Mouse (Mus musculus): ENCODE results near the gene Mical3.
"Not testable (repeated sequence)": the region's sequence is repeated elsewhere in the genome, so short reads cannot be mapped to it uniquely, and the experiment has no call there.

Gene Mical3

DNA sequence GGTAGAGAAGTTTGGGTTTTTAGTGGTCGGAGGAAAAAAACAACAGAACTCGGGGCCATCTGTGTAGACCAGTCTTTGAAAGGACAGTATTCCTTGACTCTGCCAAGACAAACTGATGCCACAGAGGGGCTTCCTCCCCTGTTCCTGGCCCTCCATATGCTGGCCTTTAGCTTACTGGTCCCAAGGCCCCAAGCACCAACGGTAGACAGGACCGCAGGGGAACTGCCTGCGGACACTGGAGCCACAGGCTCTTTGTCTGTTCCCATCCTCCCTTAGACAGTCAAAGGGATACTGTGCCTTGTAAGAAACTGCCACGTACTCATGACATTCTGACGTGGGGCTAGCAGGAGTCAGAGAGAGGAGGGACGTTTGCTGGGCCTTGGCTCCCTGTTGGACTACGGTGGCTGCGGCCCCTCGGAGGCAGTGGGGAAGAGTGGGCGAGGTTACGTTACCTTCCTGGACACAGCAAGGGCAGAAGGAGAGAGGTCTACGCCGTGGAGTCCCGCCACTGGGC, 193.6 kb downstream of the Mical3 start:
- no peaks in the 10 kb centered on the region for H3K27me3 ChIP-seq (ENCODE audit: control insufficient read depth, insufficient read depth, low read length, poor library complexity, severe bottlenecking)
- H3K36me3 ChIP-seq (ENCODE audit: control insufficient read depth, insufficient read depth, low read length, poor library complexity, severe bottlenecking) = no peaks in the 10 kb centered on the region
- no peak for DNase-seq (ENCODE audit: low read depth, low spot score)

DNA sequence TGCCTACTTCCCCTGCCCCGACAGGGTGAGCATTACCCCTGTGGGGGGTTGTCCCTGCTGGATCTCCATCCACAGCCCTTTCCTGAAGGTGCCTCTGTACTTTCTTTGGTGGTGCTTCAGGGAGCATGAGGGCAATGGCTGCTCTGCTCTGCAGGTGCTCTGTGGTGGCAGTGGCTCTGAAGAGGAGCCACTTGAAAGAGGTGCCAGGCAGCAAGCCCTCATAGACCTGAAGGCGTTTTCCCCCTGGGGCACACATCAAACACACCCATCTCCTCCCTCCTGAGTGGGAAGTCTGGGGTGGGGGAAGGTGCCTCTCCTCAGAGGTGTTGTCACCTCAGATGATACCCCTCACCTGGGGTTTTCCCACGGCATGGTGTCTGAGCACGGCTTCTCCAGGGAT, 196.6 kb downstream of the Mical3 start:
- no peak for DNase-seq (ENCODE audit: low read depth, low spot score)
- Histone ChIP-seq H3K27me3 (ENCODE audit: control insufficient read depth, insufficient read depth, low read length, poor library complexity, severe bottlenecking) (no peaks in the 10 kb centered on the region), H3K36me3 (ENCODE audit: control insufficient read depth, insufficient read depth, low read length, poor library complexity, severe bottlenecking) (no peaks in the 10 kb centered on the region)

DNA sequence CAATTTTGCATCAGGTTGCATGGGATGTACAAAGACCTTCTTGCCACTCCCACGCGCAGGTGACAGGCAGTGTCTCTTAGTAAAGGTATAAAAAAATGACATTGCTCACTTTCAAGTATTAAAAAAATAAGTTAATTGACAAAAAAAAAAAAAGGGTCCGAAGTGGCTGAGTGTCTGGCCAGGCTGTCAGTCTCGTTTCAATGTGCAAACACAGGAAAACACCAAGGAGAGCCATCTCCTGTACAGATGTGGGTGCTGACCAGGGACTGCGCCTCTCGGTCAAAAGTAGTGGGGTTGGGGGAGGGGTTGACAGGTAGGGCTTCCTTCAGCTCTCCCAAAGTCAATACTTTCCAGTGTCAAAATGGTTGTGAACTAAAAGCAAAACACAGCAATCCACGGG, 197.1 kb downstream of the Mical3 start:
- H3K27me3 ChIP-seq (ENCODE audit: control insufficient read depth, insufficient read depth, low read length, poor library complexity, severe bottlenecking) = no peaks in the 10 kb centered on the region
- H3K36me3 ChIP-seq (ENCODE audit: control insufficient read depth, insufficient read depth, low read length, poor library complexity, severe bottlenecking) = no peaks in the 10 kb centered on the region
- DNase-seq (ENCODE audit: low read depth, low spot score) = no peak

DNA sequence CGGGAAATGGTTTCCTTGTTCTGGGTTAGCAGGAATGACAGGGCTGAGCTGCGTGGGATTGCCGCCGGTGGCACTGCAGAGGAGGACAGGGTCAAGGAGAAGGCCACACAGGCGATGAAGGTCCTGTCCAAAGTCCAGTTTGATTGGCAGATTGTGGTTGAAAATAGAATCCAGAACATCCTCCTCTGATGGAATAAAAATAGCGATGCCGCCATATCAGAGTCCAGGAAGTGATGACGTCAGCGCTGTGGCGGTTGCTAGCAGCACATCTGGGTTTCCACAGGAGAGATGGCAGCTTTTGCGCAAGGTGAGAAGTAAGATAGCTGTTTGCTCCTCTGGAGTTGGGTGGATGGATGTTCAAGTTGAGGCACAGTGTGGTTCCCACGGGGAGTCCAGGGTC, 198.2 kb downstream of the Mical3 start:
- H3K27me3 ChIP-seq (ENCODE audit: control insufficient read depth, insufficient read depth, low read length, poor library complexity, severe bottlenecking) = no peaks in the 10 kb centered on the region
- H3K36me3 ChIP-seq (ENCODE audit: control insufficient read depth, insufficient read depth, low read length, poor library complexity, severe bottlenecking) = no peaks in the 10 kb centered on the region
- no peak for DNase-seq (ENCODE audit: low read depth, low spot score)

DNA sequence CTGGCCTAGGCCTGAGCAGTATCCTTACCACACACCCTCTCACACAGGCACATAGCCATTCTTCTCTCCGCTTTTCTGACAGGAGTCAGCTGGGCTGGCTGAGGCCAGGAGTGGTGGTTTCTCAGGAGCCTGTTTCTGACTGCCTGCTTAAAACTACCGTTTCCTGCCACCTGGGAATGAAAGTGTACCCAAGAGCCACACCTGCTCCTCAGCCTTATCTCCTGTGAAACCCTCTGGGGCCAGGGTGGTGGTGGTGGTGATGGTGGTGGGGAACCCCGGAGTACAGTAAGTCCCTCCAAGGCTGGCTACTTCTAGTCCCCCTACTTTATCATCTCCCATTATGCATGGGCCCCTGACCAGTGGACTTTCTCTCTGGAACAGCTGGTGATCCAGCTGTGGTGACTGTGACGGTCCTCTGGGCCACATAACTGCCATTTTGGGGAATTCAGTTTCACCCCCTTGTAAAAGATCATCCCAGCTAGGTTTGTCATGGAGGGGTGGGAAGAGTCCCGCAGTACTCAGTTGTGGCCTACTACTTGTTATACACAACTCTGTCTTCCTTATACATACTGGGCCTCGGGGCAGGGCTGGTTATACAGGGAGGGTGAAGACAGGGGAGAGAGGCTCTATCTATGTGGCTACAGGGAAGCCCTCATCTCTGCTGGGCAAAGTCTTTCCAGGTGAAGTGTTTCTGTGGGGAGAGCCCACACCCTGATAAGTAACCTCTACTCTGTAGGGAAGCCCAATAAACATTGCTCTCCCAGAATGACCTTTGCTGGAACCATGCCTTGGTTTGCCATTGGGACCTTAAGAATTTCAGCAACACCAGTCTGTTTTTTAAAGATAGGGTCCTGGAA, 200.1 kb downstream of the Mical3 start:
- peak; percentile 41 for DNase-seq (ENCODE audit: low read depth, low spot score)
- no peaks in the 10 kb centered on the region for H3K27me3 ChIP-seq (ENCODE audit: control insufficient read depth, insufficient read depth, low read length, poor library complexity, severe bottlenecking)
- H3K36me3 ChIP-seq (ENCODE audit: control insufficient read depth, insufficient read depth, low read length, poor library complexity, severe bottlenecking) = no peaks in the 10 kb centered on the region

DNA sequence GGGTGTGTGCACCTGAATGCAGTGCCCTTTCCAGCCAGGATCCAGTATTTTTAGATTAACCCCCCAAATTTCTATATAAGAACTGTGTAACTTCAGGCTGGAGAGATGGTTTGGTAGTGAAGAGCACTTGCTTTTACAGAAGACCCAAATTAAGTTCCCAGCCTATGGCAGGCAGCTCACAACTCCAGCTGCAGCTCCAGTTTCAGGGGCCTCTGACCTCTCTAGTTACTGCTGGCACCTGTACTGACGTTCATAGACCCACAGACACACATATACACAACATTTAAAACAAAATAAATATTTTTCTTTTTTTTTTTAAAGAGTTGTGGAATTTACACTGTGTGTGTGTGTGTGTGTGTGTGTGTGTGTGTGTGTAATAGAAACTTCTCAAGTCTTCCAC, 201.4 kb downstream of the Mical3 start:
- no peaks in the 10 kb centered on the region for H3K36me3 ChIP-seq (ENCODE audit: control insufficient read depth, insufficient read depth, low read length, poor library complexity, severe bottlenecking)
- no peak for DNase-seq (ENCODE audit: low read depth, low spot score)

DNA sequence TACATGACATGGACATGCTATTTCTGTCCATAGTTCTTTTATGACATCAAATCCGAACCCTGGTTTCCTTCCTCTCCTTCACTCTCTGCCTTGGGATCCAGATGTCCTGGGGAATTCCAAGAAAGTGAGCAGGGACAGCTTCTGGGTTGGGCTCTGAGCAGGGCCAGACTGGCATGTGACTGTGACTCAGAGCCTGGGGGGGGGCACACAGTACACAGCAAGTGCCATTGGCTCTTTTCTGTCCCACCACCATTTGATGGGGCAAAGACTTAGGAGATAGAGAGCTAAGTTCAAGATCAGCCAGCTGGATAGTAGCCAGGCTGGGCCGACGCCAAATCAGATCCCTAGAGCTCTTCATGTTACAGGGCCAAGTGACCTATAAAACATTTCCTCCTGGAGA, 203.0 kb downstream of the Mical3 start:
- DNase-seq (ENCODE audit: low read depth, low spot score) = no peak
- H3K36me3 ChIP-seq (ENCODE audit: control insufficient read depth, insufficient read depth, low read length, poor library complexity, severe bottlenecking) = no peaks in the 10 kb centered on the region
- H3K27me3 ChIP-seq (ENCODE audit: control insufficient read depth, insufficient read depth, low read length, poor library complexity, severe bottlenecking) = no peaks in the 10 kb centered on the region

More for the DNA sequence above, 201.4 kb downstream of the Mical3 start:
- no peaks in the 10 kb centered on the region for H3K27me3 ChIP-seq (ENCODE audit: control insufficient read depth, insufficient read depth, low read length, poor library complexity, severe bottlenecking)

DNA sequence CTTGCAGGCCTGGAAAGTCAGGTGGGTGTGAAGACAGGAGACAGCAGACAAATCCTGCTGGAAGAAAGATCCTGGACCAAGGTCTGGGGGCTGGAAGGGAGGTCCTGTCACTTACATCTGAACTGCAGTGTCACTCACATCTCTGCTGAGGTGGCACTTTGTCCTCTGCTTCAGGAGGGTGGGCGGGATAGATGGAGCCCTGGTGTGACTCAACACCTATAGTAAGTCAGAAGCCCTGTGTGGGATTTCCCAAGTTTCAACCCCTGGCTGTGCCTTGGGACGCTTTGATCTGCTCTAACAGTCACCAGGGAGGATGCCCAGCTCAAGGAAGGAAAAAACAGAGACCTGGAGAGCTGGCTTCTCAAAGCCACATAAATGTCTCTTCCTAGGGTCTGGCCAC, 203.9 kb downstream of the Mical3 start:
- Histone ChIP-seq H3K36me3 (ENCODE audit: control insufficient read depth, insufficient read depth, low read length, poor library complexity, severe bottlenecking) (no peaks in the 10 kb centered on the region), H3K27me3 (ENCODE audit: control insufficient read depth, insufficient read depth, low read length, poor library complexity, severe bottlenecking) (no peaks in the 10 kb centered on the region)
- DNase-seq (ENCODE audit: low read depth, low spot score) = no peak

DNA sequence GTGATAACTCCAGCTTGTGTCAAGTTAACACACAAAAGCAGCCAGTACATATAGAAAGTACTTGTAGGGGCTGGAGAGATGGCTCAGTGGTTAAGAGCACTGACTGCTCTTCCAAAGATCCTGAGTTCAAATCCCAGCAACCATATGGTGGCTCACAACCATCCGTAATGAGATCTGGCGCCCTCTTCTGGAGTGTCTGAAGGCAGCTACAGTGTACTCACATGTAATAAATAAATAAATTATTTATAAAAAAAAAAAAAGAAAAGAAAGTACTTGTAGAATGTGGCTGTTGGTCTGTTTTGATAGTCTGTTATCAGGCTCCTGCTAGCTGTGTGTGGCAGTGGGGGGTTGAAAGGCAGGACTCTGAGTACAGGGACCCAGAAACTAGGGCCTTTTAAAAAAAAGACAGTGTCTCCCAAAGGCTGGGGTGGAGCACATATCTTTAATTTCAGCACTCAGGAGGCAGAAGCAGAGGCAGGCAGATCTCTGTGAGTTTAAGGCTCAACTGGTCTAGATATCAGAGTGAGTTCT, 205.9 kb downstream of the Mical3 start:
- not testable (repeated sequence) for DNase-seq (ENCODE audit: low read depth, low spot score); H3K36me3 ChIP-seq (ENCODE audit: control insufficient read depth, insufficient read depth, low read length, poor library complexity, severe bottlenecking)

DNA sequence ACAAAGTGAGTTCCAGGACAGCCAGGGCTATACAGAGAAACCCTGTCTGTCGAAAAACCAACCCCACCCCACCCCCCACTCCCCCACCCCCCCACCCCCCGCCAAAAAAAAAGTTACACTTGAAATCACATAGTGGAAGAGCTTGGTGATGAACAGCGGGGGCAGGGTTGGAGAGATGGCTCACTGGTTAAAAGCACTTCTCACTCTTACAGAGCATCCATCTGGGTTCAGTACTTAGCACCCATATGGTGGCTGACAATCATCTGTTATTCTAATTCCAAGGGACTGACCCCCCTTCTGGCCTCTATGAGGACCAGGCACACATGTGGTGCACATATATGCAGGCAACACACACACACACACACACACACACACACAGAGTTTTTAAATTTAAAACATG, 212.8 kb downstream of the Mical3 start:
- H3K27me3 ChIP-seq (ENCODE audit: control insufficient read depth, insufficient read depth, low read length, poor library complexity, severe bottlenecking) = no peaks in the 10 kb centered on the region
- DNase-seq (ENCODE audit: low read depth, low spot score) = no peak
- no peaks in the 10 kb centered on the region for H3K36me3 ChIP-seq (ENCODE audit: control insufficient read depth, insufficient read depth, low read length, poor library complexity, severe bottlenecking)

More for the DNA sequence above, 205.9 kb downstream of the Mical3 start:
- not testable (repeated sequence) for H3K27me3 ChIP-seq (ENCODE audit: control insufficient read depth, insufficient read depth, low read length, poor library complexity, severe bottlenecking)

DNA sequence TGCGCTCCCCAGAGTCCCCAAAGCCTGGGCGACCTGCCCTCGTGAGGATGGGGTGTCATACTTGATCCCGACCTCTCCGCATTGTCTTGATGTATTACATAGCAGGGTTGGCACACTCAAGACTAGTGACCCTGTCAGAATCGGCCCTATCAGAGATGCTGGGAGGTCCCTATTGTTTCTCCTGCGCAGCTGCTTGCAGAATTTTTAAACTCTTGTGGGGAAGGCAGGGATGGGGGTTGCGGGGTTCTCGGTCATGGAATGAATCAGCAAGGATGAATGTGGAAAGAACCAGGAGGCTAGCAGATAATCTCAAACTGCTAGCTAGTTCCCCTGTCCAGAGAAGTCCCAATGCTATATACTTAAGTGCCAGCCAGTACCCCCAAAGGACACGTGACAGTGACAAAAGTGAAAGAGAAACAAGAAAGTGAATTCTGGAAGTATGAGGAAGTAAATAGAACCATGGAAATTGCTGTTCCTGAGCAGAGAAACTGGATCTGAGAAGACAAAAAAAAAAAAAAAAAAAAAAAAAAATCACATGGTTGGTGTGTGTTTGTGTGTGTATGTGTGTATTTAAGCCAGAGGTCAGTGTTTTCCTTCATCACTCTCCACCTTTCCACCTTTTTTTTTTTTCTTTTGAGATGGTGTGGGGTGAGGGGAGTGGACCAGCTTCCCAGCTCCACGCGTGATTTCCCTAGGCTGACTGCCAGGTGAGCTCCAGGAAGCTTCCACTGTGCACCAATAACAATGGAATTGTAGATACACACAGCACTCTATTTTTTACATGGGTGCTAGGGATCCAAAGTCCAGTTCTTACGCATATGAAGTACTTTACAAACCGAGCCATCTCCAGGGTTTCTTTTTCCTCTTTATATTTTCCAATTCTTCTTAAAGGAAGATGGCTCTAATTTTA, 213.6 kb downstream of the Mical3 start:
- peak; percentile 53 for DNase-seq (ENCODE audit: low read depth, low spot score)
- H3K27me3 ChIP-seq (ENCODE audit: control insufficient read depth, insufficient read depth, low read length, poor library complexity, severe bottlenecking); H3K36me3 ChIP-seq (ENCODE audit: control insufficient read depth, insufficient read depth, low read length, poor library complexity, severe bottlenecking): not testable (repeated sequence)

DNA sequence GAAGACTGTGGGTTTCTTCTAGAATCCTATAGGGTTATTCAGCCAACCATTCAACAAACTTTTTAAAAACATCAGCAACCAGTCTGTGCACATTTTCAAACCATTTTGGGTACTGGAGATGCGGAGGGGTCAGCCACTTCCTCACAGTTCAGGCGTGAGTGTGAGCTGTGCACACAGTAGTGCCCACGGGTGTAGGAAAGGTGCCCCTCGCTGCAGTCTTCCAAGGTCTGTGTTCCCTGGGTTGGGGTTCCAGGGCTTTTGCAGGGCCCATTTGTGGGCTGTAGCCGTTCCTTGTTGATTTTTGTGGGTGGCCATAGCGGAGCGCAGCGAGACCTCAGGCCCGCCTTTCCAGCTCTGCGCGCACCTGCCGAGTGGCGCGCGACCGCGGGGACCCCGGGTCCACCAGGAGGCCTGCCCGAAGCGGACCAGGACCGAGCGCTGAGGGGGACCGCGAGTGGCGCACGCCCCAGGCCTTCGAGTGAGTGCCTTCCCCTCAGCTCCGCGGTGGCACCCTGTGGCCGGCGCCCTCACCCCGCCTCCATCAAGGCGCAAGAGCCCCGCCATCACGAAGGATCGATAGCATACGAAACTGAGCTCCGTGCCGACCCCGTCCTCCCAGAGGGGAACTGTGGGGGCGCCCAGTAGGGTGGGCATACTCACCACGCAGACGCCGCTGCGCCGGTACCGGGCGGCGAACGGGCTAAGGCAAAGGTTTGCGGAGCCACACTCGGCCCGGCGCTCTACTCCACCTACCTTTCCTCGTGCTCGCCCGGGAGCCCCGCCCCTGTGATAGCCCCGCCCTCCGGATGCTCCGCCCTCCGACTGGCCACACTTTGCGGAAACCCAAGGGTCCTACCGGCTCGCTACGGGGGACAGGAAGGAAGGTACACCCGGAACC, 214.5 kb downstream of the Mical3 start, which contains the start of gene Bid:
TSS of gene Bid (minus strand) at position 780 of the 898 bp plus-strand sequence.
- Histone ChIP-seq H3K27me3 (ENCODE audit: control insufficient read depth, insufficient read depth, low read length, poor library complexity, severe bottlenecking) (no peaks in the 10 kb centered on the region), H3K36me3 (ENCODE audit: control insufficient read depth, insufficient read depth, low read length, poor library complexity, severe bottlenecking) (no peaks in the 10 kb centered on the region)
- peak; percentile 94 for DNase-seq (ENCODE audit: low read depth, low spot score)

DNA sequence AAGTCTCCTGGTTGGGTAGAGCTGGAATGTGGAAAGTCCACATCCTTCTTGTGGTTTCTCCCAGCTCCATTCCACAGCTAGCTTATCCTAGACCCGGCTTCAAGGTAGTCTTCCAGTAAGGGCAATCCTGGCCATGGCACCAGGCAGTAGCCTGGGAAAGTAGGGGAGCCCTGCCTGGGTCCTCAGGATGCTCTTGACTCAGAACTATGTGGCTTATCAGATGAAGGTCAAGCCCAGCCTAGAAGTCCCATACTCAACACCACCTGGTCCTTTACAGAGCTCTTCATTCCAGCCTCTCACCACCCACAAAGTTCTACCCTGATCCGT, 215.2 kb downstream of the Mical3 start:
- Histone ChIP-seq H3K36me3 (ENCODE audit: control insufficient read depth, insufficient read depth, low read length, poor library complexity, severe bottlenecking) (no peaks in the 10 kb centered on the region), H3K27me3 (ENCODE audit: control insufficient read depth, insufficient read depth, low read length, poor library complexity, severe bottlenecking) (no peaks in the 10 kb centered on the region)
- no peak for DNase-seq (ENCODE audit: low read depth, low spot score)

Measured in splenic B cell, adult 2 months (primary cell).